Mouse (Mus musculus) monocyte, adult 5-6 weeks (primary cell): Measurements from ENCODE around the gene Csf3. TPM values are rescaled to one million over a fixed set of nuclear protein-coding genes. Genes with fewer than 3 reads are reported as not detected.
"Not testable (repeated sequence)": the region's sequence is repeated elsewhere in the genome, so short reads cannot be mapped to it uniquely, and the experiment has no call there.

Experiments
- ATAC-seq: fragments of 153-309, 156-312 bp; replicated peaks from 2 replicates; pipeline ENCODE4 v1.8.0; 2017; ENCODE audit warnings: mild to moderate bottlenecking; ENCODE audit not compliant: low TSS enrichment, insufficient number of reproducible peaks, severe bottlenecking, poor library complexity, low FRiP score
- total RNA-seq: library from RNA; stranded (forward); fragments of 200-1000, 200-491, 200-594 nt; gene quantifications from 3 replicates; pipeline ENCODE4 v1.2.3, GENCODE M21; 2017

Gene Csf3
- not detected in 3 replicates for total RNA-seq

GRCm38 (mm10) chr11:98701213-98701670, at the start of gene Csf3:
Csf3 (plus strand) TSS chr11:98701263.
- ATAC-seq: no peak

- ATAC-seq: peak; percentile 81
These were observed 46.0 kb upstream of the Csf3 start for GRCm38 (mm10) chr11:98655076-98655475.

GRCm38 (mm10) chr11:98660517-98660916, 40.5 kb upstream of the Csf3 start:
- ATAC-seq: peak; percentile 99

- ATAC-seq: no peak
These were observed 37.0 kb upstream of the Csf3 start, which contains the start of gene Gsdma for GRCm38 (mm10) chr11:98664091-98664490. Gsdma (plus strand) TSS chr11:98664351.

DNA sequence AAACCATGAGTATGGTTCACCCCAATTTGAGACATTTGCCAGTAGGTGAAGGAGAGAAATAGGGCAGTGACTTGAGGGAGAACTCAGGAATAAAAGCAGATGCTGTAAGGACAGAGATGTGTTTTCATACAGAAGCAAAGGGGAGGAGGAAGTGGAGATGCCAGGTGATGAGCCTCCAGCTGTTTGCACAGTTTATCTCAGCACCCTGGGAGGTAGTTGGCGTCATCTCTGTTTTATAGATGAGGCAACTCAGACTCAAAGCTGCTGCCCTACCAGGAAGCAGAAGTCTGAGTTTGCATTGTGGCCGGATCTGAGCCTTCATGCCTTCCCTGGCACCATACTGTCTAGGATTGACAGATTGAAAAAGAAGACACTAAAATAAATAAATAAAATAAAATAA, 32.1 kb upstream of the Csf3 start:
- no peak for ATAC-seq

DNA sequence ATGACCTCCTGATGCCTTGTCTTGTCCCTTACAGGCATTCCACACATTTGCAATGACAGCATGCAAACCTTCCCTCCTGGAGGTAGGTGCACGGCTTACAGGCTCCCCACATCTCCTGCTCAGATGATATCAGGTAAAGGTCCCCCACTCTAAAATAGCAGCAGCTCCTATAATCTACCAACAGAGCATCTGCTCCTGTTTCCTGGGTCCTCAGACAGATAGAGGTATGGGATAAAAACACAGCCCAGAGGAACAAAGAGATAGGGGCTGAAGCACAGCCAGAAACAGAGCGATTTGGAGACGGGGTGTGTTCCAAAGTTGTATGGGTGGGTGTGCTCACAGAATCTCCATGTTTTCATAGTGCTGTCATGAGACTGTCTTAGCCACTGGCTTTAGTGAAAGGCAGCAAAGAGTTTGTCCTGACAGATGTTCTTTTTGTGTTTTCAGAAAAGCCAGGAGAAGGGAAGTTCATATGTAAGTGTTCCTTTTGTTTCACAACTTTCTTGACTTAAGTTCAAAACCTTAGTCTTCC, 29.7 kb upstream of the Csf3 start:
- ATAC-seq: no peak

GRCm38 (mm10) chr11:98671857-98672256, 29.2 kb upstream of the Csf3 start:
- ATAC-seq: no peak

DNA sequence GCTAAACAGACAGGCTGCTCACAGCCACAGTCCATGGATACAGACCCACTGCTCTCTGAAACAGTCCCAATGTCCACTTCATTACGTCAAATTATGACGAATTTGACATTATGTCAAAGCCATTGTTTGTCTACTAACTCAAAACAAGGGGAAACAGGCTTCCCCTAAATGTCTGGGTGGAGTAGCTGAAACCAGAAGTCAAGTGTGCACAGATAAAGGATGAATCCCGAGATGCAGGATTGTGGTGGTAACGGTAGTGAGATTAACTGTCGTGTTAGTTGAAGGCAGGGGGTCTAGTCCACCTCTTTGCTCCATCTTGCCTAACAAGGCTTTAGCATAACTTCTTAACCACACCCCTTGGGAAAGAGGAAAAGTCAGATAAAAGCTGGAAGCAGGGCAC, 28.6 kb upstream of the Csf3 start:
- ATAC-seq: no peak

DNA sequence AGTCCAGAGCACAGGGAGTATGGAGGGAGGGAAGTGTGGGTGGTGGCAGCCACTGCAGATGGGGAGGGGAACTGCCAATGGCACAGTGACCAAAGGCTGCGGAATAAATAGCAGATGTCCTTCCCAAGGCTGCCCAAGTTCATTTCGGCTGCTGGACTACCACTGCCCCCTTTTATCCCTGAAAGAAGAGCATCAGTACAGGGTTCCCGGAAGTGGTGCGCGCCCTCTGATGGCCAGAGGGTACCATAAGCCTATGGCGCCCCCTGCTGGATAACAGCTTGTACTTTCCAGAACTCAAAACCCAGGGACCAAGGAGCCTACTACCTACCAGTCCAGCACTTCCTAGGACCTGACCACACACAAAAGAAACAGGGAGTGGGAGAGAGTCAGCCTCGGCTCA, 27.9 kb upstream of the Csf3 start:
- ATAC-seq: peak; percentile 88

GRCm38 (mm10) chr11:98675829-98676363, 25.2 kb upstream of the Csf3 start:
- no peak for ATAC-seq

DNA sequence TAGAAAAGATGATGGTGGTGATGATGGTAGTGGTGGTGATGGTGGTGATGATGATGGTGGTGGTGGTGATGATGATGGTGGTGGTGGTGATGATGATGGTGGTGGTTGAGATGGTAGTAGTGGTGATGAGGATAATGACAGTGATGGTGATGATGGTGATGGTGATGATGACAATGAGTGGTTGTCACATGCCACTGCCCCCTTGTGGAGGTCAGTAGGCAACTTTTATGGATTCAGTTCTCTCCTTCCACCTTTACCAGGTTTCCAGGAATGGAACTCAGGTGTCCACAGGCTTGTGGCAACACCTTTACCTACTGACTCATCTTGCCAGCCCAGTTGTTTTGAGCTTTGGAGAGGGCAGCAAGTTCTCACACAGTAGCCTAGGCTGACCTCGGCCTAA, 21.0 kb upstream of the Csf3 start:
- ATAC-seq: no peak

GRCm38 (mm10) chr11:98680595-98680994, 20.5 kb upstream of the Csf3 start:
- not testable (repeated sequence) for ATAC-seq

GRCm38 (mm10) chr11:98681186-98681585, 19.9 kb upstream of the Csf3 start:
- ATAC-seq: no peak

- ATAC-seq: peak; percentile 90
These were observed 19.0 kb upstream of the Csf3 start, which contains the start of gene Psmd3 for GRCm38 (mm10) chr11:98681786-98682745. Psmd3 (plus strand) TSS chr11:98682554.

GRCm38 (mm10) chr11:98682811-98683210, 18.3 kb upstream of the Csf3 start:
- ATAC-seq: no peak

- no peak for ATAC-seq
These were observed 15.4 kb upstream of the Csf3 start for GRCm38 (mm10) chr11:98685642-98686041.

GRCm38 (mm10) chr11:98686976-98687375, 14.1 kb upstream of the Csf3 start:
- no peak for ATAC-seq

GRCm38 (mm10) chr11:98688009-98688408, 13.1 kb upstream of the Csf3 start:
- no peak for ATAC-seq

- ATAC-seq: no peak
These were observed 7.9 kb upstream of the Csf3 start for GRCm38 (mm10) chr11:98693201-98693600.

DNA sequence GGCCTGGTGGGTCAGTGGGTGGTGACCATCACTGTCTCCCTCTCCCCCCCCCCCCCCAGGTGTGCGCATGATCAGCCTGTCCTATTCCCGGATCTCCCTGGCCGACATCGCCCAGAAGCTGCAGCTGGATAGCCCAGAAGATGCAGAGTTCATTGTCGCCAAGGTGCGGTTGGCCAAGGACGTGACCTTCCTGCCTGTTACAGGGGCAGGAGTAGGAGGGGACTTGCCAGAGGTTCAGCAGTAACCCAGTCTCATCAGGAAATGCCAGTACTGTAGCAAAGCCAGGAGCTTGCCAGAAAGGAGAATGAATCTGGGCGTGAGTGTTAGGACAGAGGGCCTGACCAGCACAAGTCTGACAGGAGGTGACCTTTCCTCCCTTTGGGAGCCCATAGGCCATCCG, 7.3 kb upstream of the Csf3 start:
- ATAC-seq: no peak
